Mouse (Mus musculus): ENCODE data around the gene Iqcj.

DNA sequence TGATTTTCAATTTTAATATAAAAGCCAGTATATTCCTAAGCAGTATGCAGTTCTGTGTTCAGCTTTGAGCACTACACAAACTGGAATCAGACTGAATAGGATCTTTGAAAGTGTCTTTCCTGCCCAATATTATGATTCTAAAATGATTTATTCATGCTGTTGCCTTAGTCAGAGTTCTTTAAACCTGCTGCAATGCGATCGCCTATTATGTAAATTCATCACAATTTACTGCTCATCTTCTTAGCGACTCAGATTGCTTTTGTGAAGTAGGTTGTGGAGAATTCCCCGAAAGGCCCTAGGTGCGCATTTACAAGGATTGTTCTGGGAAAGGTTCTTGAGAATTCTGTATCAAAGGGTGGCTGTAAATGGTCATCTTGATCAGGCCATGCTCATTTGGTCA is 39.6 kb upstream of the Iqcj start:
- TF ChIP-seq POLR2A (IDR thresholded peaks at IDR 0.05; ENCODE audit: borderline replicate concordance, extremely low read depth, low read depth, low read length) (no peak), CTCF (IDR thresholded peaks at IDR 0.05; ENCODE audit: insufficient read depth, low read length) (no peak)

Measured in lung, adult 2 months (tissue).